Mouse (Mus musculus) heart, embryonic 13.5 days (tissue): ENCODE results near the gene Il1f9. TPM values are rescaled to one million over a fixed set of nuclear protein-coding genes. Genes with fewer than 3 reads are reported as not detected.
"Not testable (repeated sequence)": the region's sequence is repeated elsewhere in the genome, so short reads cannot be mapped to it uniquely, and the experiment has no call there.

Source experiments
- ATAC-seq: fragments of 200-750 bp; cut with Nextera tagmentation; 2 replicates; pipeline ENCODE4 v1.8.0; 2017; ENCODE audit warnings: moderate TSS enrichment; ENCODE audit not compliant: insufficient number of reproducible peaks, low FRiP score, low TSS enrichment; ENCODE audit errors: extremely low read depth
- H3K27ac ChIP-seq: fragments of 300-500 bp; sonication (generic); replicated peaks from 2 replicates; pipeline ENCODE4 v1.5.1; 2015; ENCODE audit warnings: moderate library complexity, mild to moderate bottlenecking, inconsistent platforms
- H3K27me3 ChIP-seq: fragments of 300-500 bp; sonication (generic); replicated peaks from 2 replicates; pipeline ENCODE4 v1.6.1; 2015; ENCODE audit warnings: mild to moderate bottlenecking, inconsistent platforms
- H3K36me3 ChIP-seq: fragments of 300-500 bp; sonication (generic); 2 replicates; pipeline ENCODE4 v1.6.1; 2015; ENCODE audit warnings: mild to moderate bottlenecking, inconsistent platforms
- H3K4me1 ChIP-seq: fragments of 300-500 bp; sonication (generic); 2 replicates; pipeline ENCODE4 v1.6.1; 2015; ENCODE audit warnings: inconsistent platforms
- H3K4me2 ChIP-seq: fragments of 300-500 bp; sonication (generic); 2 replicates; pipeline ENCODE4 v1.6.1; 2015; ENCODE audit warnings: inconsistent platforms, mild to moderate bottlenecking, moderate library complexity
- H3K4me3 ChIP-seq: fragments of 300-500 bp; sonication (generic); 2 replicates; pipeline ENCODE4 v1.5.1; 2015; ENCODE audit warnings: moderate library complexity, mild to moderate bottlenecking, inconsistent platforms
- H3K9ac ChIP-seq: fragments of 300-500 bp; sonication (generic); 2 replicates; pipeline ENCODE4 v1.6.1; 2015; ENCODE audit warnings: inconsistent platforms, mild to moderate bottlenecking, moderate library complexity
- H3K9me3 ChIP-seq: fragments of 300-500 bp; sonication (generic); 2 replicates; pipeline ENCODE4 v1.6.1; 2016; ENCODE audit warnings: inconsistent platforms
- WGBS: fragments of 180-500 bp; shearing (Covaris S2); methylation state at CpG from one replicate; pipeline ENCODE4 v1.1.7; 2015; ENCODE audit warnings: mixed read lengths; 5-methylcytosine and 5-hydroxymethylcytosine counted together
- polyA plus RNA-seq: library from polyadenylated mRNA; unstranded; fragments of >200 nt; fragmentation: Nextera tagmentation; extraction: Ambion mirVana; gene quantifications from 2 replicates; pipeline ENCODE4 v1.2.1, GENCODE M21; 2015

The Il1f9 gene
- not detected in 2 replicates for polyA plus RNA-seq

GRCm38 (mm10) chr2:24186176-24186575 is at the start of gene Il1f9:
Gene Il1f9 (plus strand): TSS chr2:24186476.
- no peak for ATAC-seq
- H3K4me1 ChIP-seq = no peaks in the 10 kb centered on the region
- H3K4me3 ChIP-seq = no peak within 1 kb of the TSS
- H3K36me3 ChIP-seq = no peaks in the 10 kb centered on the region
- no peaks in the 10 kb centered on the region for H3K9me3 ChIP-seq
- H3K27me3 ChIP-seq = no peaks in the 10 kb centered on the region
- H3K27ac ChIP-seq = no peak within 1 kb of the TSS
- 70% methylated on average over 1 of the region's 1 CpGs for WGBS
- H3K4me2 ChIP-seq = no peak within 1 kb of the TSS
- H3K9ac ChIP-seq = no peak within 1 kb of the TSS

- no peak within 1 kb of the TSS for H3K9ac ChIP-seq
- no peak within 1 kb of the TSS for H3K4me2 ChIP-seq
- no peaks in the 10 kb centered on the region for H3K9me3 ChIP-seq
- 60% methylated on average over 2 of the region's 2 CpGs for WGBS
- H3K4me3 ChIP-seq = no peak within 1 kb of the TSS
- H3K4me1 ChIP-seq = no peaks in the 10 kb centered on the region
- H3K27ac ChIP-seq = no peak within 1 kb of the TSS
- H3K36me3 ChIP-seq = no peaks in the 10 kb centered on the region
- H3K27me3 ChIP-seq = no peaks in the 10 kb centered on the region
- no peak for ATAC-seq
Measured at GRCm38 (mm10) chr2:24152861-24153260, 33.4 kb upstream of the Il1f9 start, which contains the start of gene Il1f8. Gene Il1f8 (plus strand): TSS chr2:24153161.

- not testable (repeated sequence) for ATAC-seq
- H3K4me2 ChIP-seq = peak overlapping the region; percentile 58
- WGBS = 19% methylated on average over 14 of the region's 14 CpGs
Measured at GRCm38 (mm10) chr2:24181683-24182331, 4.5 kb upstream of the Il1f9 start.

GRCm38 (mm10) chr2:24182423-24183147 is 3.7 kb upstream of the Il1f9 start:
- H3K36me3 ChIP-seq, H3K9ac ChIP-seq, H3K4me1 ChIP-seq, H3K27ac ChIP-seq, H3K9me3 ChIP-seq, H3K27me3 ChIP-seq, ATAC-seq: not testable (repeated sequence)
- Histone ChIP-seq H3K4me3 (peak overlapping the region; percentile 24), H3K4me2 (peak overlapping the region; percentile 58)
- WGBS = 56% methylated on average over 13 of the region's 13 CpGs

More at GRCm38 (mm10) chr2:24181683-24182331, 4.5 kb upstream of the Il1f9 start:
- not testable (repeated sequence) for H3K27ac ChIP-seq, H3K27me3 ChIP-seq, H3K9me3 ChIP-seq, H3K4me1 ChIP-seq, H3K36me3 ChIP-seq
- Histone ChIP-seq H3K9ac (0 out of 2 replicates have a peak overlapping the region, but pooled peaks have one; percentile 19), H3K4me3 (peak overlapping the region; percentile 24)

GRCm38 (mm10) chr2:24184092-24184491 is 2.2 kb upstream of the Il1f9 start:
- not testable (repeated sequence) for H3K27ac ChIP-seq, H3K9me3 ChIP-seq, H3K4me2 ChIP-seq, H3K9ac ChIP-seq, H3K27me3 ChIP-seq, H3K4me1 ChIP-seq, H3K36me3 ChIP-seq, ATAC-seq, H3K4me3 ChIP-seq

GRCm38 (mm10) chr2:24187585-24187984 is 1.3 kb downstream of the Il1f9 start:
- Histone ChIP-seq H3K27me3 (no peaks in the 10 kb centered on the region), H3K4me3 (no peak overlapping the region), H3K27ac (no peak overlapping the region), H3K9me3 (no peaks in the 10 kb centered on the region), H3K4me2 (no peak overlapping the region), H3K9ac (no peak overlapping the region), H3K36me3 (no peaks in the 10 kb centered on the region), H3K4me1 (no peaks in the 10 kb centered on the region)
- no peak for ATAC-seq
- 65% methylated on average over 6 of the region's 6 CpGs for WGBS

- no peaks in the 10 kb centered on the region for H3K9me3 ChIP-seq
- H3K4me2 ChIP-seq = no peak overlapping the region
- H3K4me3 ChIP-seq = no peak overlapping the region
- ATAC-seq = no peak
- no peaks in the 10 kb centered on the region for H3K27me3 ChIP-seq
- H3K4me1 ChIP-seq = no peaks in the 10 kb centered on the region
- H3K9ac ChIP-seq = no peak overlapping the region
- H3K27ac ChIP-seq = no peak overlapping the region
- H3K36me3 ChIP-seq = no peaks in the 10 kb centered on the region
- 66% methylated on average over 1 of the region's 1 CpGs for WGBS
Measured at GRCm38 (mm10) chr2:24188189-24188588, 1.9 kb downstream of the Il1f9 start.

GRCm38 (mm10) chr2:24215118-24215517 is 28.8 kb downstream of the Il1f9 start, which contains the start of gene Il1f6:
Gene Il1f6 (plus strand): TSS chr2:24215418.
- no peak within 1 kb of the TSS for H3K9ac ChIP-seq
- no peaks in the 10 kb centered on the region for H3K4me1 ChIP-seq
- H3K27ac ChIP-seq = no peak within 1 kb of the TSS
- no peak within 1 kb of the TSS for H3K4me3 ChIP-seq
- 76% methylated on average over 2 of the region's 2 CpGs for WGBS
- H3K4me2 ChIP-seq = no peak within 1 kb of the TSS
- no peaks in the 10 kb centered on the region for H3K36me3 ChIP-seq
- H3K9me3 ChIP-seq = no peaks in the 10 kb centered on the region
- H3K27me3 ChIP-seq = no peaks in the 10 kb centered on the region
- no peak for ATAC-seq

- no peak for ATAC-seq
- Histone ChIP-seq H3K36me3 (no peaks in the 10 kb centered on the region), H3K27ac (no peak overlapping the region), H3K9me3 (0 out of 2 replicates have a peak, but pooled peaks cover under 1% of the 10 kb centered on the region), H3K4me1 (no peaks in the 10 kb centered on the region), H3K4me2 (no peak overlapping the region), H3K4me3 (no peak overlapping the region), H3K27me3 (no peaks in the 10 kb centered on the region), H3K9ac (no peak overlapping the region)
- 66% methylated on average over 2 of the region's 2 CpGs for WGBS
Measured at GRCm38 (mm10) chr2:24227191-24227590, 40.9 kb downstream of the Il1f9 start.
